Mouse (Mus musculus): ENCODE data around the gene Tyms. TPM values are rescaled to one million over a fixed set of nuclear protein-coding genes. Genes with fewer than 3 reads are reported as not detected.

The Tyms gene
- polyA plus RNA-seq, 1 experiment: 74.1 TPM

DNA sequence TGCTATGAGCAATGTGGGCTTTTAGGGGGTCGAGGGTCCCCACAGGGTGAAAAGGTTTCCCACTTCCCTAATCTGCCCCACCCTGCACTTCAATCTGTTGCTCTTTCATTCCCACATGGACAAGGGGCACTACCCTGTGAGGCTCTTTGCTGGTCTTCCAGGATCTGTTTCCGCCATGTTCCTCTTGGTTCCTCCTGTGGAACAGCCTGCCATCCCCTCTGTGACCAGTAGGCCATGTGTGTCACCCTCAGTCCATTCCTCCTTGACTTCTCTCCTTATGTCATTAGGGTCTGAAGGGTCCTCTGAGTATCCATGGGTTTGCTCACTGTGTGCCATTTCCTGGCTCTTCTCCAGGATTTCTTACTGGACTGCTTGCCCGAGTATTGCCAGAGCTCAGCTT lies 38.4 kb upstream of the Tyms start:
- no peak for TF ChIP-seq CTCF (IDR thresholded peaks at IDR 0.05; ENCODE audit: borderline replicate concordance, insufficient read depth, low read length)
- TF ChIP-seq POLR2A (IDR thresholded peaks at IDR 0.05; ENCODE audit: low read depth, low read length): no peak
- H3K4me1 ChIP-seq (ENCODE audit: control insufficient read depth, insufficient read depth, low read length): peaks cover 3% of the 10 kb centered on the region; the same call in 1 of the 2 replicates
- no peak overlapping the region for H3K4me3 ChIP-seq (ENCODE audit: insufficient read depth, low read length)
- no peak overlapping the region for H3K27ac ChIP-seq (ENCODE audit: insufficient read depth, low read length)

DNA sequence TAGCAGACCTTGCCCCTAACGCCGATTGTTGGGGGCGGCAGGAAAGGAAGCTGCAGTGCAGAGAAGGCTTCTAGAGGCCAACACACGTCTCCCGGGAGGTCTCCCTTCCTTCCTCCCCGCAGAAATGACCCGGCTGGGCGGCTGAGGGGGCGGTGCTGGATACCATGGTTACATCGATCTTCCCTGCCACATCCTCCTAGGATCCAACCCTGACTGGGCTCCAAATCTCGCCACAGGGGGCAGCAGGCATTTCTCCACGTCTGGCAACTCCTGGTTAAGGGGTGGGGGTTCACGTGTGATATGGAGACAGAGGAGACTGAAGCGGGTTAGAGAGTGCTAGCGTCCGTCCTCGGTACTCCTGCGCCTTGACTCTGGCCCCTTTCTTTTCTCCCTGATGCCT lies 37.7 kb upstream of the Tyms start:
- H3K4me3 ChIP-seq (ENCODE audit: insufficient read depth, low read length): no peak overlapping the region
- peaks cover 3% of the 10 kb centered on the region; the same call in 1 of the 2 replicates for H3K4me1 ChIP-seq (ENCODE audit: control insufficient read depth, insufficient read depth, low read length)
- H3K27ac ChIP-seq (ENCODE audit: insufficient read depth, low read length): no peak overlapping the region
- TF ChIP-seq CTCF (IDR thresholded peaks at IDR 0.05; ENCODE audit: borderline replicate concordance, insufficient read depth, low read length): no peak
- no peak for TF ChIP-seq POLR2A (IDR thresholded peaks at IDR 0.05; ENCODE audit: low read depth, low read length)

DNA sequence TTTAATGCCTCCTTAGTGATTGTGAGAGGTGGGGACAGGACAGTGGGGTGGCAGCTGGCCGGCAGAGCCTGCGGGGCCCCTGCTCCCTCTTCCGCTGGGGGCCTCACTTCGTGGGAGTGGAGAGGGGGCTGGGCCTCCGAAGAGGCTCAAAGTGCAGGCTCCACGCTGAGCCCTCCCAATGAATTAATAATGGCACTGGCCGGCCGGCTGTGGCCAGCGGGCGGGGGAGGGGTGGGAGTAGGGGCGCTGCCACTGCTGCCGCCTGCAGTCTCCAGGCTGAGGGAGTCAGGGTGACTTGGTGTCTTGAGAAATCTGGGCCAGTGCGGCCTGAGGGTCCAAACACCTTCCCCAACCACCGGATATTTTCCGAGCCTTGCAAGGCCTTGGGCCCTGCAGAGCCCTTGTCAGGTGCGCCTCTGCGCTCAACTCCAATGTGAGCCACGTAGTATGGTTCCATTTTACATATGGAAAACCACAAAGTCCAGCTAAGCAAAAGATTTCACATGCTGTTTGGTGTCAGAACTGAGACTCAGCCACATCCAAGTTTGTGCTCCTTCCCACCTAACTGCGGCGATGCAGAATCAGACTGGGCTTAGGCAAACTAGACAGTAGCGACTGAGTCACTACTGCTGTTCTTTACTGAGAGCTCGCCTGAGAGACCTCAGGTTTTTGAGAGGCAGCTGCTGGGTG lies 37.1 kb upstream of the Tyms start:
- H3K4me1 ChIP-seq (ENCODE audit: control insufficient read depth, insufficient read depth, low read length): peaks cover 3% of the 10 kb centered on the region; the same call in 1 of the 2 replicates
- no peak for TF ChIP-seq CTCF (IDR thresholded peaks at IDR 0.05; ENCODE audit: borderline replicate concordance, insufficient read depth, low read length)
- TF ChIP-seq POLR2A (IDR thresholded peaks at IDR 0.05; ENCODE audit: low read depth, low read length): no peak
- H3K4me3 ChIP-seq (ENCODE audit: insufficient read depth, low read length): no peak overlapping the region
- no peak overlapping the region for H3K27ac ChIP-seq (ENCODE audit: insufficient read depth, low read length)

DNA sequence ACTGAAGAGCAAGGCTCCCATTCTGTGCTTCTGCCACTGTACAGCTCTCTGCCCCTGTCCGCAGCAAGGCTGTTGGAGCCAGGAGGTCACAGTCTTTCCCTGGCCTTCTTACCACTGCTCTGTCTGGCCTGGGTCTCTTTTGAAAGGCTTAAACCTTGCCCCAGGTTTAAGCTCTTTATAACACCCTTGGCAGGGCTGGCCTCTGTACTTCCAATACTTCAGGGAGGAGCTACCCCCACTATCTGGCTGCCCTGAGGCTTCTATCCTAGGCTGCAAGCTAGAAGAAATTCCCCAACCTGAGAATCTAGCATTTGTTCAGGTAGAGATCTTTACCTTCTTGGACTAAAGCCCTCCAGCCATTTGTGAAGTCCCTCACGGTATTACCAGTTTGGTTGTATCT lies 36.5 kb upstream of the Tyms start:
- Histone ChIP-seq H3K27ac (ENCODE audit: insufficient read depth, low read length) (no peak overlapping the region), H3K4me1 (ENCODE audit: control insufficient read depth, insufficient read depth, low read length) (peaks cover 3% of the 10 kb centered on the region; the same call in 1 of the 2 replicates), H3K4me3 (ENCODE audit: insufficient read depth, low read length) (no peak overlapping the region)
- TF ChIP-seq POLR2A (IDR thresholded peaks at IDR 0.05; ENCODE audit: low read depth, low read length) (no peak), CTCF (IDR thresholded peaks at IDR 0.05; ENCODE audit: borderline replicate concordance, insufficient read depth, low read length) (no peak)

DNA sequence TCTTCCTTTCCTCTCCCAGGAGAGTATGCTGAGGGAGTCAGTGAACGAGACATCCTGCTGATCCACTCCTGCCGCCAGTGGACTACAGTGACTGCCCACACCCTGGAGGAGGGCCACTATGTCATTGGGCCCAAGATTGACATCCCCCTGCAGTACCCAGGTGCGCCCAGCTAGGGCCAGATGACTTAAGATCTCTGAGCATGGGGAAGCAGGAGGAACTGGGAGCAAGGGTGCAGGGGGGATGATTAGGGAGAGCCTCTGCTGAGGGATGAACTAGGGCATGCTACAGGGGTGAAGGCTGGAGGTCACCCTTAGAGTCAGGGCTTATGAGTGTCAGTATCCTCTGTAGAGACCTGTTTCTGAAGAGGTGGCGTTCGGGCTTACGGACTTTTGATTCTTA lies 34.8 kb upstream of the Tyms start:
- TF ChIP-seq CTCF (IDR thresholded peaks at IDR 0.05; ENCODE audit: borderline replicate concordance, insufficient read depth, low read length) (no peak), POLR2A (IDR thresholded peaks at IDR 0.05; ENCODE audit: low read depth, low read length) (no peak)
- H3K4me3 ChIP-seq (ENCODE audit: insufficient read depth, low read length): no peak overlapping the region
- H3K4me1 ChIP-seq (ENCODE audit: control insufficient read depth, insufficient read depth, low read length): peaks cover 3% of the 10 kb centered on the region; the same call in 1 of the 2 replicates
- no peak overlapping the region for H3K27ac ChIP-seq (ENCODE audit: insufficient read depth, low read length)

DNA sequence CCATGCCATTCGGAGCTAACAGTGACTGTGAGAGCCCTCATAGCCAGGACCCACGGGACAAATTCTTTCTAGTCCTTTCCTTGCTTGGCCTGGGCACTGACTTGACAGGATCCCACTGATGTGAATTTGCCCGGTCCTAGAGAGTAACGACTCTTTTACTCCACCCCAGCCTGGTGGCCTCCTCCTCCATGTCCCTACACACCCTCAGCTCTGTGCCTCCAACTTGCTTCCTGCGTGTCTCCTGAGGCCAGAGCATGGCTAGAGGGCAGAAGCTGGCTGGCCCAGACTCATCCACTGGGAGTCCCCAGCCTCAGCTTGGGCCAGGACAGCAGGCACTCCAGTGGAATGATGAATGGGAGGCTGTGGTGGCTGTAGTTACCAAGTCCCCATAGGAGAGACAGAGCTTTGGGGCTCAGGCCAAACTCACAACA lies 34.2 kb upstream of the Tyms start:
- H3K27ac ChIP-seq (ENCODE audit: insufficient read depth, low read length): no peak overlapping the region
- no peak overlapping the region for H3K4me3 ChIP-seq (ENCODE audit: insufficient read depth, low read length)
- no peak for TF ChIP-seq CTCF (IDR thresholded peaks at IDR 0.05; ENCODE audit: borderline replicate concordance, insufficient read depth, low read length)
- TF ChIP-seq POLR2A (IDR thresholded peaks at IDR 0.05; ENCODE audit: low read depth, low read length): no peak
- H3K4me1 ChIP-seq (ENCODE audit: control insufficient read depth, insufficient read depth, low read length): peaks cover 3% of the 10 kb centered on the region; the same call in 1 of the 2 replicates

DNA sequence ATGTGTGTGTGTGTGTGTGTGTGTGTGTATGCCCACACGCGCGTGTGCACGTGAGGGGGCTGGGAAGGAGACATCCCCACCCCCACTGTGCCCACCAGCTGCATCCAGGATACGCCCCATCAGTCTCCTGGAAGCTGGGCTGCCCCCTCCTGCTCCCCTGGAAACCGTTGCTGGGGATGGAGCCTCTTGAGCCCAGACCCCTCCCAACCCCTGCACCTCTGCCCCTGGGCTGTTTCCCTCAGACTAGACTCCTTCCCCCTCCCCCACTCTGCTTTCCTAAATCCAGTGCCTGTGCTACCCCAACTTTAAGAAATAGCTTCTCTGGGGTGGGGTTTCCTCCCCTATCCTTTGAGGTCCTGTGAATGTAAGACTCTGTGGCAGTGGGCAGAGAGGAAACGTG lies 33.8 kb upstream of the Tyms start:
- Histone ChIP-seq H3K4me3 (ENCODE audit: insufficient read depth, low read length) (no peak overlapping the region), H3K27ac (ENCODE audit: insufficient read depth, low read length) (no peak overlapping the region), H3K4me1 (ENCODE audit: control insufficient read depth, insufficient read depth, low read length) (peaks cover 3% of the 10 kb centered on the region; the same call in 1 of the 2 replicates)
- TF ChIP-seq POLR2A (IDR thresholded peaks at IDR 0.05; ENCODE audit: low read depth, low read length) (no peak), CTCF (IDR thresholded peaks at IDR 0.05; ENCODE audit: borderline replicate concordance, insufficient read depth, low read length) (no peak)

DNA sequence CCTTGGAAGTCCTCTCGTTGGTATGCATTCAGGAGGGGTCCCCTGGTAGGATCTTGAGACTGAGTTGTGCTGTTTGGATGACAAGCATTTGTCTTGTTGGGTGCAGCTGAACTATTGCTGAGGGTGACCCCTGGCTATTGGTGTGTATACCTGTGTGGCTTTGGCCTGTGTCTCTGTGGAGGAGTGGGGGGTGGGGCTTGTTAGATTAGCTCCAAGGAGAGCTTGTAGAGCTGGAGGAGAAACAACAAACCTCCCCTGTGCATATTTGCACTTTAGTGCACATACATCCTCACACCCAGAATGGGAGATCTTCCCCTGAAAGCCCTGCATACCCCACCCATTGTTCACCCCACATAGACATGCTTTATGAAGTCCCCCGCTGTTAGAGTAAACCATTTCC lies 33.3 kb upstream of the Tyms start:
- no peak overlapping the region for H3K27ac ChIP-seq (ENCODE audit: insufficient read depth, low read length)
- no peak for TF ChIP-seq CTCF (IDR thresholded peaks at IDR 0.05; ENCODE audit: borderline replicate concordance, insufficient read depth, low read length)
- TF ChIP-seq POLR2A (IDR thresholded peaks at IDR 0.05; ENCODE audit: low read depth, low read length): no peak
- no peak overlapping the region for H3K4me3 ChIP-seq (ENCODE audit: insufficient read depth, low read length)
- H3K4me1 ChIP-seq (ENCODE audit: control insufficient read depth, insufficient read depth, low read length): peaks cover 3% of the 10 kb centered on the region; the same call in 1 of the 2 replicates

DNA sequence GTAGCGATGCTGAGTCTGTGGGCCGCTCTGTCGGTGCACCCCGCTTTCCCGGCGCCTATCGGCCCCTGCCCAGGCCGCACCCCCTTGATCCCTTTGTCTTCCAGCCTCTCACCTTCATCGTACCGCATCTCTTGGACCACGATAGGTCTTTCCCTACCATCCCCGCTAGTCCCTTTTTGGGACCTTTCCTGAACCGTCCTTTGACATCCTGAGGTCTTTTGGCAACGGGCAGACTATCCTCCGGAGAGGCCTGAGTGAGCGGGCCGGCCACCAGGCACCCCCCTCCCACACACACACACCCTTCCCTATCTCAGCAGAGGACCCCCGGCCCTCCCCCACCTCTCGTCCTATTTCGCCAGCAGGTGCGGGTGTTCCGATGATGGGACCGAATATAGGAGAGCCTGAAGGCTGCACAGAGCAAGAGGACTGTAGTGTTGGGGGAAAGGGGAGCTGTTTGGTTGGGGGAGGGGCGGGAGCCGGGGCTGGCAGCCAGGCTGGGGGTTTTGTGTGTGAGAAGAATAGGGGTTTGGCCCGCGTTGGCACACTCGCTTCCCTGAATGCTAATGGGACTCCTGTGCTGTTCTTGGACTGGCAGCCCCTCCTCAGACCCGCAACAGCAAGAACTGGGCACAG lies 32.4 kb upstream of the Tyms start, which contains the start of gene 3110082J24Rik:
3110082J24Rik (minus strand) TSS at position 419 of the 633 bp plus-strand sequence.
- Histone ChIP-seq H3K27ac (ENCODE audit: insufficient read depth, low read length) (no peak within 1 kb of the TSS), H3K4me1 (ENCODE audit: control insufficient read depth, insufficient read depth, low read length) (peaks cover 3% of the 10 kb centered on the region; the same call in 1 of the 2 replicates), H3K4me3 (ENCODE audit: insufficient read depth, low read length) (peak within 1 kb of the TSS; percentile 58)
- TF ChIP-seq POLR2A (IDR thresholded peaks at IDR 0.05; ENCODE audit: low read depth, low read length) (no peak), CTCF (IDR thresholded peaks at IDR 0.05; ENCODE audit: borderline replicate concordance, insufficient read depth, low read length) (no peak)
